Comparison of ENCODE assay signal across 20 mouse cellular contexts in genomic region chr11:95698541-95698940, GRCm38 (mm10). TPM values are rescaled to one million over a fixed set of nuclear protein-coding genes. Genes with fewer than 3 reads are reported as not detected.
DNase-seq lines count a peak whose midpoint lies in the region; ATAC-seq and TF ChIP-seq lines count a peak whose summit lies in the region.
"Had no signal": no experiment of that assay in that cellular context is flagged by ENCODE, and none has a peak within 500 bp of the region (broad histone marks: within the 10 kb centered on the region; RNA-seq: fewer than 3 reads in every experiment).

No protein-coding gene starts in this region.

- ATAC-seq in midbrain, embryonic 11.5 days (ENCODE audit: low FRiP score) = no peak
- no peak for ATAC-seq in midbrain, embryonic 13.5 days
- ATAC-seq in stomach, postnatal 0 days (ENCODE audit: low FRiP score, low TSS enrichment) = 0 out of 2 replicates have a peak, but pooled peaks have one; percentile 8
- ATAC-seq in kidney, embryonic 16.5 days (ENCODE audit: low FRiP score, low TSS enrichment) = no peak
- ATAC-seq: CD4-positive, CD25-positive, alpha-beta regulatory T cell, adult 4 months; forebrain, embryonic 13.5 days; forebrain, embryonic 15.5 days; forebrain, postnatal 0 days had no signal

- no peak overlapping the region for H3K4me3 ChIP-seq in midbrain, embryonic 11.5 days (ENCODE audit: low read depth, low read length)
- no peak overlapping the region for H3K4me3 ChIP-seq in midbrain, embryonic 13.5 days (replicated peaks)
- H3K4me3 ChIP-seq in stomach, postnatal 0 days (ENCODE audit: low read depth, low read length) = no peak overlapping the region
- H3K4me3 ChIP-seq in kidney, embryonic 16.5 days (ENCODE audit: low read length) = no peak overlapping the region
- H3K4me3 ChIP-seq: embryonic facial prominence, embryonic 12.5 days; forebrain, embryonic 13.5 days; forebrain, embryonic 15.5 days had no signal

- DNase-seq in cerebellum, postnatal 10 days = peak; percentile 53
- DNase-seq in cerebellum, adult 8-10 months = no peak
- DNase-seq in midbrain, embryonic 11.5 days (ENCODE audit: low spot score, missing footprints) = peak; percentile 2
- DNase-seq in stomach, postnatal 0 days (ENCODE audit: low spot score) = no peak
- DNase-seq: adrenal gland, adult 2 months; adrenal gland, postnatal 10 days; adrenal gland, postnatal 25 days; B cell, adult 2 months; cerebellum, adult 11 months; cerebellum, adult 18-20 months; cerebellum, adult 9-10 months; cerebellum, postnatal 36 days; embryo, embryonic 11 days; forebrain, postnatal 0 days had no signal

- TF ChIP-seq CTCF in stomach, postnatal 0 days (IDR thresholded peaks at IDR 0.05; ENCODE audit: low read depth) = no peak

- H3K9me3 ChIP-seq in midbrain, embryonic 11.5 days (ENCODE audit: control insufficient read depth, low read length) = no peaks in the 10 kb centered on the region
- H3K9me3 ChIP-seq in midbrain, embryonic 13.5 days = no peaks in the 10 kb centered on the region
- no peaks in the 10 kb centered on the region for H3K9me3 ChIP-seq in stomach, postnatal 0 days (ENCODE audit: control insufficient read depth, low read length)
- no peaks in the 10 kb centered on the region for H3K9me3 ChIP-seq in kidney, embryonic 16.5 days (ENCODE audit: low read length)
- H3K9me3 ChIP-seq: embryonic facial prominence, embryonic 12.5 days; forebrain, embryonic 13.5 days; forebrain, embryonic 15.5 days had no signal

- no peaks in the 10 kb centered on the region for H3K36me3 ChIP-seq in midbrain, embryonic 11.5 days (ENCODE audit: control insufficient read depth, insufficient read depth, low read length)
- no peaks in the 10 kb centered on the region for H3K36me3 ChIP-seq in midbrain, embryonic 13.5 days
- no peaks in the 10 kb centered on the region for H3K36me3 ChIP-seq in stomach, postnatal 0 days (ENCODE audit: control insufficient read depth, insufficient read depth, low read length)
- H3K36me3 ChIP-seq in kidney, embryonic 16.5 days (ENCODE audit: insufficient read depth, low read length) = no peaks in the 10 kb centered on the region
- H3K36me3 ChIP-seq: embryonic facial prominence, embryonic 12.5 days; forebrain, embryonic 15.5 days had no signal

- TF ChIP-seq EP300 in stomach, postnatal 0 days (optimal IDR thresholded peaks at IDR 0.05) = no peak

- 83% methylated on average over 5 of the region's 5 CpGs for WGBS in midbrain, embryonic 11.5 days
- 82% methylated on average over 5 of the region's 5 CpGs for WGBS in midbrain, embryonic 13.5 days
- 70% methylated on average over 5 of the region's 5 CpGs for WGBS in stomach, postnatal 0 days
- 79% methylated on average over 5 of the region's 5 CpGs for WGBS in kidney, embryonic 16.5 days

- no peak overlapping the region for H3K4me2 ChIP-seq in midbrain, embryonic 11.5 days
- no peak overlapping the region for H3K4me2 ChIP-seq in midbrain, embryonic 13.5 days (replicated peaks)
- no peak overlapping the region for H3K4me2 ChIP-seq in stomach, postnatal 0 days (replicated peaks; ENCODE audit: low read depth)
- H3K4me2 ChIP-seq in kidney, embryonic 16.5 days (replicated peaks; ENCODE audit: low read depth, low read length) = no peak overlapping the region
- H3K4me2 ChIP-seq: embryonic facial prominence, embryonic 12.5 days; forebrain, embryonic 13.5 days; forebrain, embryonic 15.5 days had no signal

- H3K9ac ChIP-seq in midbrain, embryonic 11.5 days (ENCODE audit: low read length) = no peak overlapping the region
- H3K9ac ChIP-seq in midbrain, embryonic 13.5 days (replicated peaks) = no peak overlapping the region
- no peak overlapping the region for H3K9ac ChIP-seq in stomach, postnatal 0 days (ENCODE audit: low read length)
- H3K9ac ChIP-seq in kidney, embryonic 16.5 days (replicated peaks; ENCODE audit: low read length) = no peak overlapping the region
- H3K9ac ChIP-seq: embryonic facial prominence, embryonic 12.5 days; forebrain, embryonic 13.5 days; forebrain, embryonic 15.5 days; forebrain, postnatal 0 days had no signal

- no peak overlapping the region for H3K27ac ChIP-seq in midbrain, embryonic 11.5 days (ENCODE audit: low read depth, low read length)
- no peak overlapping the region for H3K27ac ChIP-seq in midbrain, embryonic 13.5 days
- no peak overlapping the region for H3K27ac ChIP-seq in stomach, postnatal 0 days (replicated peaks)
- no peak overlapping the region for H3K27ac ChIP-seq in kidney, embryonic 16.5 days (ENCODE audit: low read length)
- H3K27ac ChIP-seq: embryonic facial prominence, embryonic 12.5 days; forebrain, embryonic 13.5 days; forebrain, embryonic 15.5 days had no signal

- no peaks in the 10 kb centered on the region for H3K27me3 ChIP-seq in midbrain, embryonic 11.5 days (ENCODE audit: control insufficient read depth, insufficient read depth, low read length)
- H3K27me3 ChIP-seq in midbrain, embryonic 13.5 days = no peaks in the 10 kb centered on the region
- H3K27me3 ChIP-seq in stomach, postnatal 0 days (ENCODE audit: control insufficient read depth, insufficient read depth, low read length) = no peaks in the 10 kb centered on the region
- H3K27me3 ChIP-seq in kidney, embryonic 16.5 days (ENCODE audit: insufficient read depth, low read length) = no peaks in the 10 kb centered on the region
- H3K27me3 ChIP-seq: embryonic facial prominence, embryonic 12.5 days; forebrain, embryonic 13.5 days; forebrain, embryonic 15.5 days had no signal

- no peaks in the 10 kb centered on the region; the same call in 1 of the 2 replicates for H3K4me1 ChIP-seq in midbrain, embryonic 11.5 days (ENCODE audit: control insufficient read depth, insufficient read depth, low read length)
- no peaks in the 10 kb centered on the region for H3K4me1 ChIP-seq in midbrain, embryonic 13.5 days (replicated peaks)
- no peaks in the 10 kb centered on the region for H3K4me1 ChIP-seq in stomach, postnatal 0 days (replicated peaks; ENCODE audit: control insufficient read depth, insufficient read depth)
- no peaks in the 10 kb centered on the region for H3K4me1 ChIP-seq in kidney, embryonic 16.5 days (ENCODE audit: insufficient read depth, low read length)
- H3K4me1 ChIP-seq: embryonic facial prominence, embryonic 12.5 days; forebrain, embryonic 13.5 days; forebrain, embryonic 15.5 days had no signal

RNA-seq across cellular contexts. Expression of gene Zfp652, which starts 13.9 kb away (rescaled TPM):
- polyA plus RNA-seq in midbrain, embryonic 11.5 days (2014; fragmentation: Nextera tagmentation; extraction: Ambion mirVana) = 10.2 and 10.4 TPM in 2 replicates
- polyA plus RNA-seq in midbrain, embryonic 13.5 days (2015; fragmentation: Nextera tagmentation; extraction: Ambion mirVana) = 29.0 and 32.1 TPM in 2 replicates
- polyA plus RNA-seq in stomach, postnatal 0 days (2015; fragmentation: Nextera tagmentation; extraction: Ambion mirVana) = 10.0 and 10.2 TPM in 2 replicates
- 22.6 and 24.0 TPM in 2 replicates for polyA plus RNA-seq in kidney, embryonic 16.5 days (2015; fragmentation: Nextera tagmentation; extraction: Ambion mirVana)

RNA-seq across cellular contexts. Expression of gene B130006D01Rik, which starts 24.8 kb away (rescaled TPM):
- 0.39 and 1.1 TPM in 2 replicates for polyA plus RNA-seq in midbrain, embryonic 11.5 days (2014; fragmentation: Nextera tagmentation; extraction: Ambion mirVana)
- polyA plus RNA-seq in midbrain, embryonic 13.5 days (2015; fragmentation: Nextera tagmentation; extraction: Ambion mirVana) = 1.5 and 2.0 TPM in 2 replicates
- polyA plus RNA-seq in stomach, postnatal 0 days (2015; fragmentation: Nextera tagmentation; extraction: Ambion mirVana) = 0.36 and 0.46 TPM in 2 replicates
- 1.1 and 1.8 TPM in 2 replicates for polyA plus RNA-seq in kidney, embryonic 16.5 days (2015; fragmentation: Nextera tagmentation; extraction: Ambion mirVana)

RNA-seq across cellular contexts. Expression of gene Phb, which starts 31.8 kb away (rescaled TPM):
- 195 TPM in 2 replicates for polyA plus RNA-seq in midbrain, embryonic 11.5 days (2014; fragmentation: Nextera tagmentation; extraction: Ambion mirVana)
- polyA plus RNA-seq in midbrain, embryonic 13.5 days (2015; fragmentation: Nextera tagmentation; extraction: Ambion mirVana) = 168 and 179 TPM in 2 replicates
- polyA plus RNA-seq in stomach, postnatal 0 days (2015; fragmentation: Nextera tagmentation; extraction: Ambion mirVana) = 190 and 202 TPM in 2 replicates
- polyA plus RNA-seq in kidney, embryonic 16.5 days (2015; fragmentation: Nextera tagmentation; extraction: Ambion mirVana) = 258 and 288 TPM in 2 replicates

Comparison
In these comparisons a context has a peak if more than half of its experiments do, and no peak if none do; other contexts are left out.
1. DNase-seq: peak in cerebellum, postnatal 10 days (2 of 2) and midbrain, embryonic 11.5 days (single experiment); none in cerebellum, adult 8-10 months (single experiment) and stomach, postnatal 0 days (single experiment).